Mouse (Mus musculus): ENCODE measurements around the gene Nckipsd.

The Nckipsd gene

DNA sequence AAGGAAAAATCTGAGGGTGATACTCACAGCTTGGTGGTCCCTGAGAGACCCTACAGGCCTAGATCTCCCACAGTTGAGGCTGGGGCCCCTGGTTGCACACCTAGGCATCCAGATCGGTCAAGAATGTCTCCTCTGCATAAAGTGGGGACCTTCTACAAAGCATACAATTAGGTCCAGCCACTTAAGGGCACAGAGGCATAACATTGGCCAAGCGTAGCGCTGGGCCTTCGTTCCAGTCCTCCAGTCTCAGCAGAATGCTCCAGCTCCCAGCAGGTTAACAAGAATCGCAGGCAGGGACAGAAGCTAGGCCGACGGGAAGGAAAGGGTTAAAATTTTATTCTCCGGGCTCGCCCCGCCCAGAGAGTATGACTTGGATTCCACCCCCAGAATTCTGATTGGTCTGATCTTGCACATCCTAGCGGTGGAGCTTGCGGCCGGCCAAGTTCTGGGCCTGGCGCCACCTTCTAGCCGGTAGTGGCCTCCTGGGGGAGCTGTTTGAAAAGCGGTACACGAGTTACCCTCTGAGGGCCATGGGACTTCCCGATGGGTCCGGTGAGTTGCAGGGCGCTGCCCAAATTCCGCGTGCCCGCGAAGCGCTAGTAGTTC, 45.6 kb downstream of the Nckipsd start:
- peak; percentile 94 for DNase-seq

DNA sequence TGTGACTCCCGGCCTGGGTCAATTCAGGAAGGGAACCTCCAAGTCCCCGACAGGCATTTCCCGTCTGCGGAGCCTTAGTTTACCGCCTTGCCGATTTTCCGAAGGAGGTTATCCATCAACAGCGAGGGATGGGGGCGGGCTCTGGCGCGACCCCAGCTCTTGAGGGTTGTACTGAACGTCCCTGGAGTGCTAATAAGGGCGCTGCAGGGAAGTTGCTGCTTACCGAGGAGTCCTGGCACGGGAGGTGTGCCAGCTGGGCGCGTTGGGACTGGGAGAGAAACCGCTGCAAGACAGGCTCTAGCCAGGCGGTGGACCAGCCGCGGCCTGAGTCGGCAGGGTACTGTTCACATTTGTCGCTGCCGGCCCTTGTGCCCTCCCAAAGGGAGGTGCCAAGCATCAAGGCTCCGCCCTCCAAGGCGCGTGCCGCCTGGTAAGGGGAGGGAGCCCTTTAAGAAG, 46.1 kb downstream of the Nckipsd start:
- peak; percentile 87 for DNase-seq

GRCm38 (mm10) chr9:108855335-108855734, 47.2 kb downstream of the Nckipsd start:
- no peak for DNase-seq

DNA sequence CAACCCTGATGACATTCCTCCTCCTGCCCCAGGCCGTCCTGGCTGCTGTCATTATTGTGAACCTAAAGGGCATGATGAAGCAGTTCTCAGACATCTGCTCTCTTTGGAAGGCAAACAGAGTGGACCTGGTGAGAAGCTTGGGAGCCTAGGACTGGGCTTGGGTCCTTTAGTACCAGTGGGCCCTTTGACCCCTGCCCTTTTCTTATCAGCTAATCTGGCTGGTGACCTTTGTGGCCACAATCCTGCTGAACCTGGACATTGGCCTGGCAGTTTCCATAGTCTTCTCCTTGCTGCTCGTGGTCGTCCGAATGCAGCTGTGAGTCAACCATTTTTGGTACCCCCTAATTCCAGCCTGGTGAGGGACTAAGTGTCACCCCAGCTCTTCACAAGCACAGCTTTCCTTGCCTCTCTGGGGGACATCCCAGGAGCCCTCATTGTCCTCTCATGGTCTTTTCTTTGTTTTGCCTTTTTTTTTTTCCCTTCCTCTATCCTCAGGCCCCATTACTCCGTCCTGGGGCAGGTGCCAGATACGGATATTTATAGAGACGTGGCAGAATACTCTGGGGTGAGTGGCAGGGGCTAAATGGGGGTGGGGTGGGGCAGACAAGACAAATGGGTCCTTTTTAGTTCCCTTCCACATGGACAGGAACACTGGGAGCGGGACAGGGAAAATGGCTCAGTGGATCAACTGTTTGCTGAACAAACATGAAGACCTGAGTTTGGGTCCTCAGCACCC, 50.8 kb downstream of the Nckipsd start:
- DNase-seq: no peak
